Mouse (Mus musculus): ENCODE results near the gene Ccn2. TPM values are rescaled to one million over a fixed set of nuclear protein-coding genes. Genes with fewer than 3 reads are reported as not detected.
A peak's percentile ranks its signal among the peaks of the same experiment; 100 is the strongest.

Gene Ccn2
- polyA plus RNA-seq, 1 experiment from 2014 or later: 1.8 TPM

- H3K9ac ChIP-seq: no peak overlapping the region
- no peaks in the 10 kb centered on the region for H3K9me3 ChIP-seq (replicated peaks)
- H3K27me3 ChIP-seq: no peaks in the 10 kb centered on the region
- peaks cover 4% of the 10 kb centered on the region; the same call in 1 of the 2 replicates for H3K4me1 ChIP-seq
- no peak overlapping the region for H3K4me3 ChIP-seq
- no peak overlapping the region for H3K4me2 ChIP-seq
- H3K27ac ChIP-seq: no peak overlapping the region
- ATAC-seq: no peak
- H3K36me3 ChIP-seq (ENCODE audit: poor library complexity, severe bottlenecking): no peaks in the 10 kb centered on the region
- 86% methylated on average over 9 of the region's 9 CpGs for WGBS
Observed at GRCm38 (mm10) chr10:24634288-24634687, 39.0 kb downstream of the Ccn2 start.

DNA sequence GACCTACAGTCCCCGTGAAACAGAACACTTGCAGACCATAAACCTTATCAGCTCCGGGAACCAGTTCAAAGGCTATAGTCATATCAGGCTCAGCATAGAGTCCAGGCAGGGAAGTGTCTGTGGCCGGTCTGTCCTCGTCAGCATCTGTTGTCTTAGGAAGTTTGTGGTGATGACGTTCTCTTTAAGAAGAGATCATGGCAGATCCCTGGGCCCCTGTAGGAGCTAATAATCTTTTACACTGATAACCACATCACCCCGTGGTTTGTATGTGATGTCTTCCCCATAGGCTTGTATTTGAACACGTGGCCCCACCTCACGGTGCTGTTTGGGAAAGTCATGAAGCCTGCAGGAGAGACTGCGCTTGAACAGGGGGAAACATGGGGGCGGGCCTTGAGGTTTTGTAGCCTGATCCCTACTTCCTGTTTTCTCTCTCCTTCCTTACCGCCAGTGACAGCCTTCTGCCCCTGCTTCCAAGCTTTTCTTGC, 40.1 kb downstream of the Ccn2 start:
- no peak overlapping the region for H3K27ac ChIP-seq

GRCm38 (mm10) chr10:24635884-24636283, 40.6 kb downstream of the Ccn2 start:
- H3K4me2 ChIP-seq: no peak overlapping the region
- no peak overlapping the region for H3K9ac ChIP-seq
- no peaks in the 10 kb centered on the region for H3K27me3 ChIP-seq
- WGBS: 94% methylated on average over 10 of the region's 10 CpGs
- ATAC-seq: no peak
- no peak overlapping the region for H3K27ac ChIP-seq
- H3K4me3 ChIP-seq: no peak overlapping the region
- no peaks in the 10 kb centered on the region for H3K9me3 ChIP-seq (replicated peaks)
- H3K4me1 ChIP-seq: no peaks in the 10 kb centered on the region
- H3K36me3 ChIP-seq (ENCODE audit: poor library complexity, severe bottlenecking): no peaks in the 10 kb centered on the region

More for the DNA sequence above, 40.1 kb downstream of the Ccn2 start:
- Histone ChIP-seq H3K27me3 (no peaks in the 10 kb centered on the region), H3K36me3 (ENCODE audit: poor library complexity, severe bottlenecking) (no peaks in the 10 kb centered on the region), H3K4me3 (no peak overlapping the region), H3K4me2 (no peak overlapping the region), H3K9ac (no peak overlapping the region), H3K4me1 (peaks cover 2% of the 10 kb centered on the region; the same call in 1 of the 2 replicates), H3K9me3 (replicated peaks) (no peaks in the 10 kb centered on the region)
- ATAC-seq: no peak
- WGBS: 91% methylated on average over 11 of the region's 11 CpGs

DNA sequence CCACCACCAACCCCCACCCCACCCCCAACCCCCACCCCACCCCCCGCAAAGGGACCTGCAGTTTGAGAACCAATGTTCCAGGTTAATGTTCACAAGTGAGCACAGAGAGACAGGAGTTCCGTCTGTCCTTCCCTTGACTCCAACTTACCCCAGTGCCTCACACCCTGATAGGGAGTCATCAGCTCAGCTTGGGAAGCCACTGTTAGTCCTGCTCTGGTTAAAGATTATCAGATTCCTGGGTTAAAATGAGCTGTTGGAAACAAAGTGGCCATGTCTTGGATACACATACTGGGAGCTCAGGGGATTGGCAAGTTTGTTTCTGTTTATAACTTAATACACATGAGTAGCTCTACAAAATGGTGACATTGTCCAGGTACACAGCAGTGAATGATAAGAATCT, 41.7 kb downstream of the Ccn2 start:
- no peaks in the 10 kb centered on the region for H3K27me3 ChIP-seq
- 92% methylated on average over 2 of the region's 2 CpGs for WGBS
- H3K9ac ChIP-seq: no peak overlapping the region
- no peak overlapping the region for H3K4me2 ChIP-seq
- ATAC-seq: no peak
- H3K4me1 ChIP-seq: no peaks in the 10 kb centered on the region
- H3K36me3 ChIP-seq (ENCODE audit: poor library complexity, severe bottlenecking): no peaks in the 10 kb centered on the region
- no peak overlapping the region for H3K4me3 ChIP-seq
- H3K9me3 ChIP-seq (replicated peaks): no peaks in the 10 kb centered on the region
- no peak overlapping the region for H3K27ac ChIP-seq

- H3K4me3 ChIP-seq: no peak overlapping the region
- H3K27ac ChIP-seq: no peak overlapping the region
- no peaks in the 10 kb centered on the region for H3K4me1 ChIP-seq
- H3K9me3 ChIP-seq (replicated peaks): no peaks in the 10 kb centered on the region
- no peak overlapping the region for H3K4me2 ChIP-seq
- no peak for ATAC-seq
- no peak overlapping the region for H3K9ac ChIP-seq
- WGBS: 67% methylated on average over 10 of the region's 10 CpGs
- no peaks in the 10 kb centered on the region for H3K27me3 ChIP-seq
- H3K36me3 ChIP-seq (ENCODE audit: poor library complexity, severe bottlenecking): no peaks in the 10 kb centered on the region
Observed at GRCm38 (mm10) chr10:24638306-24639070, 43.2 kb downstream of the Ccn2 start.

- 0 out of 2 replicates have a peak, but pooled peaks have one; percentile 21 for ATAC-seq
- Histone ChIP-seq H3K4me2 (no peak overlapping the region), H3K4me3 (no peak overlapping the region), H3K27ac (no peak overlapping the region), H3K9me3 (replicated peaks) (no peaks in the 10 kb centered on the region), H3K9ac (no peak overlapping the region), H3K27me3 (no peaks in the 10 kb centered on the region), H3K36me3 (ENCODE audit: poor library complexity, severe bottlenecking) (no peaks in the 10 kb centered on the region), H3K4me1 (no peaks in the 10 kb centered on the region)
- WGBS: 60% methylated on average over 7 of the region's 7 CpGs
Observed at GRCm38 (mm10) chr10:24639596-24639995, 44.4 kb downstream of the Ccn2 start.

GRCm38 (mm10) chr10:24640186-24640875, 45.1 kb downstream of the Ccn2 start:
- Histone ChIP-seq H3K4me2 (no peak overlapping the region), H3K4me1 (no peaks in the 10 kb centered on the region), H3K9me3 (replicated peaks) (no peaks in the 10 kb centered on the region), H3K36me3 (ENCODE audit: poor library complexity, severe bottlenecking) (no peaks in the 10 kb centered on the region), H3K4me3 (no peak overlapping the region), H3K27ac (no peak overlapping the region), H3K9ac (no peak overlapping the region), H3K27me3 (no peaks in the 10 kb centered on the region)
- 87% methylated on average over 6 of the region's 6 CpGs for WGBS
- no peak for ATAC-seq

GRCm38 (mm10) chr10:24641416-24642140, 46.3 kb downstream of the Ccn2 start:
- Histone ChIP-seq H3K36me3 (ENCODE audit: poor library complexity, severe bottlenecking) (no peaks in the 10 kb centered on the region), H3K9ac (no peak overlapping the region), H3K4me2 (no peak overlapping the region), H3K4me3 (no peak overlapping the region), H3K9me3 (replicated peaks) (no peaks in the 10 kb centered on the region), H3K4me1 (no peaks in the 10 kb centered on the region), H3K27ac (no peak overlapping the region), H3K27me3 (no peaks in the 10 kb centered on the region)
- ATAC-seq: no peak
- WGBS: 81% methylated on average over 14 of the region's 14 CpGs

- no peaks in the 10 kb centered on the region for H3K9me3 ChIP-seq (replicated peaks)
- no peak overlapping the region for H3K4me3 ChIP-seq
- 85% methylated on average over 11 of the region's 11 CpGs for WGBS
- H3K36me3 ChIP-seq (ENCODE audit: poor library complexity, severe bottlenecking): no peaks in the 10 kb centered on the region
- H3K27ac ChIP-seq: no peak overlapping the region
- ATAC-seq: no peak
- no peaks in the 10 kb centered on the region for H3K27me3 ChIP-seq
- no peak overlapping the region for H3K9ac ChIP-seq
- no peaks in the 10 kb centered on the region for H3K4me1 ChIP-seq
- H3K4me2 ChIP-seq: no peak overlapping the region
Observed at GRCm38 (mm10) chr10:24642796-24643580, 47.7 kb downstream of the Ccn2 start.

GRCm38 (mm10) chr10:24645169-24645568, 49.9 kb downstream of the Ccn2 start:
- 93% methylated on average over 8 of the region's 8 CpGs for WGBS
- Histone ChIP-seq H3K9me3 (replicated peaks) (no peaks in the 10 kb centered on the region), H3K4me2 (no peak overlapping the region), H3K9ac (no peak overlapping the region), H3K36me3 (ENCODE audit: poor library complexity, severe bottlenecking) (no peaks in the 10 kb centered on the region), H3K4me1 (no peaks in the 10 kb centered on the region), H3K27ac (no peak overlapping the region), H3K4me3 (no peak overlapping the region), H3K27me3 (no peaks in the 10 kb centered on the region)
- no peak for ATAC-seq

Data from forebrain, embryonic 13.5 days (tissue).